Mouse (Mus musculus) heart, postnatal 0 days (tissue): Measurements from ENCODE around the gene Tmem248. TPM values are rescaled to one million over a fixed set of nuclear protein-coding genes. Genes with fewer than 3 reads are reported as not detected.
A peak's percentile ranks its signal among the peaks of the same experiment; 100 is the strongest.

ENCODE experiments used
- ATAC-seq: fragments of 200-750 bp; cut with Nextera tagmentation; 2 replicates; pipeline ENCODE4 v1.8.0; 2017; ENCODE audit warnings: low read depth, moderate number of reproducible peaks, moderate library complexity; ENCODE audit not compliant: insufficient read depth
- DNase-seq: peaks from one replicate; pipeline ENCODE4 v3.0.0-alpha.2; 2016; ENCODE audit warnings: low spot score
- H3K27ac ChIP-seq: fragments of 300-500 bp; sonication (generic); 2 replicates; pipeline ENCODE4 v1.5.1; 2014; ENCODE audit warnings: low read depth, mild to moderate bottlenecking
- H3K27me3 ChIP-seq: fragments of 300-500 bp; sonication (generic); 2 replicates; pipeline ENCODE4 v1.6.1; 2014; ENCODE audit warnings: low read length, mixed read lengths; ENCODE audit not compliant: control insufficient read depth, insufficient read depth
- H3K36me3 ChIP-seq: fragments of 300-500 bp; sonication (generic); replicated peaks from 2 replicates; pipeline ENCODE4 v1.6.1; 2014; ENCODE audit warnings: low read length, mixed read lengths; ENCODE audit not compliant: control insufficient read depth, insufficient read depth
- H3K4me1 ChIP-seq: fragments of 300-500 bp; sonication (generic); 2 replicates; pipeline ENCODE4 v1.6.1; 2014; ENCODE audit warnings: antibody characterized with exemption; ENCODE audit not compliant: control insufficient read depth, insufficient read depth
- H3K4me2 ChIP-seq: fragments of 300-500 bp; sonication (generic); 2 replicates; pipeline ENCODE4 v1.6.1; 2014; ENCODE audit warnings: low read depth, mild to moderate bottlenecking, low read length, moderate library complexity
- H3K4me3 ChIP-seq: fragments of 300-500 bp; sonication (generic); 2 replicates; pipeline ENCODE4 v1.5.1; 2014; ENCODE audit warnings: low read depth, low read length
- H3K9ac ChIP-seq: fragments of 300-500 bp; sonication (generic); replicated peaks from 2 replicates; pipeline ENCODE4 v1.6.1; 2014; ENCODE audit warnings: low read depth, low read length, mixed read lengths
- H3K9me3 ChIP-seq: fragments of 300-500 bp; sonication (generic); replicated peaks from 2 replicates; pipeline ENCODE4 v1.6.1; 2016; ENCODE audit warnings: low read length; ENCODE audit not compliant: control insufficient read depth
- CTCF ChIP-seq: IDR thresholded peaks from 2 replicates; pipeline ENCODE4 v1.5.1; 2016; ENCODE audit warnings: antibody characterized with exemption, control low read depth, low read depth
- EP300 ChIP-seq: IDR thresholded peaks from 2 replicates; pipeline ENCODE4 v1.6.1; 2016; ENCODE audit warnings: antibody characterized with exemption, low read depth
- WGBS: fragments of 180-500 bp; shearing (Covaris S2); extraction: QIAGEN DNeasy Blood & Tissue Kit; methylation state at CpG from one replicate; pipeline ENCODE4 v1.1.7; 2014; 5-methylcytosine and 5-hydroxymethylcytosine counted together
- polyA plus RNA-seq: library from polyadenylated mRNA; unstranded; fragments of >200 nt; fragmentation: Nextera tagmentation; extraction: Ambion mirVana; gene quantifications from 2 replicates; pipeline ENCODE4 v1.2.1, GENCODE M21; 2015
- total RNA-seq: library from RNA; depleted of rRNA; stranded (reverse); fragments of >200 nt; gene quantifications from 2 replicates; pipeline ENCODE4 v1.2.3, GENCODE M21; 2014; ENCODE audit warnings: low replicate concordance

Tmem248 gene
- total and polyA plus RNA-seq, 2 experiments from 2014 or later: 23.9 to 31.9 TPM

DNA sequence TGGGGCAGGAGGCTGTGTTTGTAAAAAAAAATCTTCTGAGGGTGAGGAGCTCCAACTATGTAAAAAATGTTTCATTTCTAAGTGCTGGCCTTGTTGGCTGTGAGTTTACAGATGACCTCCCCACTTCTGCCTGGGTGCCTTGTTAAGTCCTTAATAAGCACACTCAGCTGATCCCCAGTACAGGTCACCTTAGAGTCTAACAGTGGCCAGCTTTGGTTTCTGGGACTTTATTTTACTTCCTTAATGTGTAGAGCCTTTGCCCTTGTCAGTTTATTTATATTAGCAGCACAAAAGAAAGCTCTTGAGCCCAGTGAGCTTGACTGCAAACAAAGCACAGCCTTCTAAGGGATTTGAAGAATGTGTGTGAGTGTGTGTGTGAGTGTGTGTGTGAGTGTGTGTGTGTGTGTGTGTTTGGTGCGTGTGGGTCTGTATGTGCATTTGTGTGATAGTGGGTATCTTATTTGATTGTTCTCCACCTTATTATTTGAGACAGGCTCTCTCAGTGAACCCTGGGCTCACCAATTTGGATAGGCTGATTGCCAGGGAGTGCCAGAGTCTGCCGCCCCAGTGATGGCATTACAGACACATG, 24.4 kb upstream of the Tmem248 start:
- H3K4me3 ChIP-seq: no peak overlapping the region
- H3K9me3 ChIP-seq: no peaks in the 10 kb centered on the region
- H3K4me2 ChIP-seq: no peak overlapping the region
- DNase-seq (peak; percentile 37), ATAC-seq (peak; percentile 67)
- H3K9ac ChIP-seq: no peak overlapping the region
- peak overlapping the region; percentile 75 for H3K27ac ChIP-seq
- 22% methylated on average over 2 of the region's 2 CpGs for WGBS
- TF ChIP-seq CTCF: no peak
- TF ChIP-seq EP300: no peak
- H3K4me1 ChIP-seq: peaks cover 18% of the 10 kb centered on the region; the same call in 1 of the 2 replicates
- no peaks in the 10 kb centered on the region for H3K27me3 ChIP-seq
- H3K36me3 ChIP-seq: peaks cover 58% of the 10 kb centered on the region

DNA sequence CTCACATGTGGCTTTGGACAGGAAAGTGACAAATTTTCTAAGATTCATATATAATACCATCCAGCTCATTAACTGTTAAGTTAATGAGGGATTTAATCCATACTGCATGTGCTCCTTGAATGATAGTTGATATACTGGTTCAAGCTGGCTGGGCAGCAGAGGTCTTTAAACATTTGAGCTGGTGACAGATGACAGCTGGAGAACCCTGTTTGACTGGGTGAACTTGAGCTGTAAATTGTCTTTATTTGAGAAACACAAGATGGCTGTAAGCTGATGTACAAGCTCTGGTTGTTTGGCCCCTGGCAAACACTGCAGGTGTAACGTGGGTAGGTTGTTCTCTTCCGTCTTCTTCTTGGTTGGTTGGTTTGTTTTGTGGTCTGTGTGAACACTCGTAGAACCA, 23.1 kb upstream of the Tmem248 start:
- Histone ChIP-seq H3K9me3 (no peaks in the 10 kb centered on the region), H3K4me2 (no peak overlapping the region), H3K27ac (no peak overlapping the region), H3K4me3 (no peak overlapping the region), H3K36me3 (peaks cover 61% of the 10 kb centered on the region), H3K27me3 (no peaks in the 10 kb centered on the region), H3K4me1 (peaks cover 18% of the 10 kb centered on the region; the same call in 1 of the 2 replicates), H3K9ac (no peak overlapping the region)
- no peak for TF ChIP-seq EP300
- TF ChIP-seq CTCF: no peak
- DNase-seq: no peak
- no peak for ATAC-seq
- 87% methylated on average over 3 of the region's 3 CpGs for WGBS

DNA sequence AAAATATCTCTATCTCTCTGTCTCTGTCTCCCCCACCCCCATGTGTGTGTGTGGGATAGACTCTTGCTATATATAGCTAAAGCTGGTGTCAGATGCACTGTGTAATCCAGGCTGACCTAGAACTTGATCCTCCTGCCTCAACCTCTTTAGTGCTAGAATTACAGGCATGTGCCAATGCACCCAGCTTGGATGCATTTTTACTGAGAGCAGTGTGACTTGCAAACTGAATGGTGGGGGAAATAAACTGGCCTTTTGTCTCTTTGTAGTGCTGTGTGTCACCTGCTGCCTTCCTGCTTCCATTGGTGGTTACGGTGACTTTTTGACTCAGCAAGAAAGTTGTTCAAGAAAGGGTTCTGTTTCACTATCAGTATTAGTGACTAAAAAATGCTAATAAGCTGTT, 20.6 kb upstream of the Tmem248 start:
- ATAC-seq (no peak), DNase-seq (no peak)
- Histone ChIP-seq H3K4me2 (no peak overlapping the region), H3K9ac (no peak overlapping the region), H3K9me3 (no peaks in the 10 kb centered on the region), H3K4me1 (peaks cover 18% of the 10 kb centered on the region; the same call in 1 of the 2 replicates), H3K27me3 (no peaks in the 10 kb centered on the region), H3K27ac (no peak overlapping the region), H3K36me3 (peaks cover 56% of the 10 kb centered on the region), H3K4me3 (no peak overlapping the region)
- WGBS: 76% methylated on average over 1 of the region's 1 CpGs
- TF ChIP-seq CTCF (no peak), EP300 (no peak)

DNA sequence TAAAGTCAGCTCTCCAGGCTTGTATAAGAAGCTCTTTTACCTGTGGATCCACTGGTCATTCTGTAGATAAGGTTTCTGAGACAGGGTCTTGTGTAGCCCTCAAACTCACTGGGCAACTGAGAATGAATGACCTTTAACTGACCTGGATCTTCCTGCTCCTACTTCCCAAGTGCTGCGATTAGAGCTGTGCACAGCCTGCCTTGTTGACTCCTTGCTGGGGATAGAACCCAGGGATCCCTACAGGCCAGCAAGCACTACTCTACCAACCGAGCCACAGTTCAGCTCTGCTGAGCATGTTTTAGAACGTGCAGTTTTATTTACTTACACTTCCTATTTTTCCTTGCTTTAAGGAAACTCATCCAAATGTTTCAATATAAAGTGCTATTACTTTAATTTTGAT, 19.4 kb upstream of the Tmem248 start:
- no peak overlapping the region for H3K4me3 ChIP-seq
- peaks cover 54% of the 10 kb centered on the region for H3K36me3 ChIP-seq
- H3K27me3 ChIP-seq: no peaks in the 10 kb centered on the region
- H3K4me1 ChIP-seq: peaks cover 11% of the 10 kb centered on the region; the same call in 1 of the 2 replicates
- ATAC-seq (no peak), DNase-seq (no peak)
- no peak for TF ChIP-seq EP300
- H3K4me2 ChIP-seq: no peak overlapping the region
- no peaks in the 10 kb centered on the region for H3K9me3 ChIP-seq
- WGBS: 56% methylated on average over 3 of the region's 3 CpGs
- no peak overlapping the region for H3K27ac ChIP-seq
- H3K9ac ChIP-seq: no peak overlapping the region

DNA sequence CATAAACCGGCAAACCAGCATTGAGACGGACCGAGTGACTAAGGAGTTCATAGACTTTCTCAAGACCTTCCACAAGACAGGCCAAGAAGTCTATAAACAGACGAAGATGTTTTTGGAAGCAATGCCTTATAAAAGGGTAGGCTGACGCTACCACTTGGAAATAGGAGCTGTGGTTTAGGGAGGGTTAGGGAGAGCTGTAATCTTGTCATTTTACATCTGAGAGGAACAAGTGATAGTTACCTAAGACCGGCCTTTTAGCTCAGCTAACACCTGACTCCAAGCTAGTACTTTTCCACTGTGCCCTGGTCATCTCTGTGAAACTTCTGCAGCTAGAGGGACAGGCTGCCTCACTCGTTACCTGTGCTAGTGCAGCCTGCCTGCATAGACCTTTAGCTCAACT, 18.9 kb upstream of the Tmem248 start:
- no peak overlapping the region for H3K4me3 ChIP-seq
- H3K4me1 ChIP-seq: peaks cover 7% of the 10 kb centered on the region; the same call in 1 of the 2 replicates
- DNase-seq (no peak), ATAC-seq (no peak)
- TF ChIP-seq CTCF (no peak), EP300 (no peak)
- H3K9ac ChIP-seq: no peak overlapping the region
- H3K36me3 ChIP-seq: peaks cover 52% of the 10 kb centered on the region
- H3K4me2 ChIP-seq: no peak overlapping the region
- WGBS: 92% methylated on average over 7 of the region's 7 CpGs
- no peaks in the 10 kb centered on the region for H3K27me3 ChIP-seq
- no peaks in the 10 kb centered on the region for H3K9me3 ChIP-seq
- H3K27ac ChIP-seq: no peak overlapping the region
